Mouse (Mus musculus): Measurements from ENCODE around the gene Lmnb2. TPM values are rescaled to one million over a fixed set of nuclear protein-coding genes. Genes with fewer than 3 reads are reported as not detected.
A peak's percentile ranks its signal among the peaks of the same experiment; 100 is the strongest.

Gene Lmnb2
- polyA plus RNA-seq, 1 experiment from 2014 or later = 85.4 TPM

- Histone ChIP-seq H3K4me1 (peaks cover 30% of the 10 kb centered on the region), H3K9me3 (replicated peaks) (no peaks in the 10 kb centered on the region), H3K27me3 (ENCODE audit: low read depth, poor library complexity, severe bottlenecking) (no peaks in the 10 kb centered on the region), H3K27ac (no peak overlapping the region), H3K36me3 (peaks cover 80% of the 10 kb centered on the region), H3K4me3 (no peak overlapping the region; the same call in 1 of the 2 replicates)
- DNase-seq (ENCODE audit: low spot score) = no peak
- 94% methylated on average over 7 of the region's 8 CpGs for WGBS
These were observed 4.6 kb downstream of the Lmnb2 start for GRCm38 (mm10) chr10:80913364-80914011.

GRCm38 (mm10) chr10:80911891-80912290 is 6.2 kb downstream of the Lmnb2 start:
- no peak overlapping the region for H3K27ac ChIP-seq
- H3K9me3 ChIP-seq (replicated peaks) = no peaks in the 10 kb centered on the region
- DNase-seq (ENCODE audit: low spot score) = no peak
- H3K4me3 ChIP-seq = no peak overlapping the region
- H3K27me3 ChIP-seq (ENCODE audit: low read depth, poor library complexity, severe bottlenecking) = no peaks in the 10 kb centered on the region
- peaks cover 96% of the 10 kb centered on the region for H3K36me3 ChIP-seq
- H3K4me1 ChIP-seq = peaks cover 17% of the 10 kb centered on the region

GRCm38 (mm10) chr10:80911354-80911753 is 6.7 kb downstream of the Lmnb2 start:
- no peaks in the 10 kb centered on the region for H3K27me3 ChIP-seq (ENCODE audit: low read depth, poor library complexity, severe bottlenecking)
- DNase-seq (ENCODE audit: low spot score) = no peak
- H3K27ac ChIP-seq = no peak overlapping the region
- H3K36me3 ChIP-seq = peaks cover 96% of the 10 kb centered on the region
- 91% methylated on average over 4 of the region's 4 CpGs for WGBS
- no peak overlapping the region for H3K4me3 ChIP-seq
- H3K9me3 ChIP-seq (replicated peaks) = no peaks in the 10 kb centered on the region
- H3K4me1 ChIP-seq = peaks cover 12% of the 10 kb centered on the region

- DNase-seq (ENCODE audit: low spot score) = no peak
- 94% methylated on average over 22 of the region's 22 CpGs for WGBS
- Histone ChIP-seq H3K4me1 (0 out of 2 replicates have a peak, but pooled peaks cover 6% of the 10 kb centered on the region), H3K27ac (no peak overlapping the region), H3K36me3 (peaks cover 96% of the 10 kb centered on the region), H3K9me3 (replicated peaks) (no peaks in the 10 kb centered on the region), H3K27me3 (ENCODE audit: low read depth, poor library complexity, severe bottlenecking) (no peaks in the 10 kb centered on the region), H3K4me3 (no peak overlapping the region)
These were observed 8.5 kb downstream of the Lmnb2 start for GRCm38 (mm10) chr10:80909375-80910162.

- H3K9me3 ChIP-seq (replicated peaks) = no peaks in the 10 kb centered on the region
- 91% methylated on average over 11 of the region's 11 CpGs for WGBS
- no peak for DNase-seq (ENCODE audit: low spot score)
These were observed 13.3 kb downstream of the Lmnb2 start for GRCm38 (mm10) chr10:80904709-80905108.

GRCm38 (mm10) chr10:80904004-80904693 is 13.9 kb downstream of the Lmnb2 start:
- H3K36me3 ChIP-seq = peaks cover 84% of the 10 kb centered on the region
- no peaks in the 10 kb centered on the region for H3K9me3 ChIP-seq (replicated peaks)
- no peak overlapping the region for H3K27ac ChIP-seq
- no peaks in the 10 kb centered on the region for H3K27me3 ChIP-seq (ENCODE audit: low read depth, poor library complexity, severe bottlenecking)
- peaks cover 13% of the 10 kb centered on the region for H3K4me1 ChIP-seq
- WGBS = 91% methylated on average over 28 of the region's 28 CpGs
- H3K4me3 ChIP-seq = no peak overlapping the region
- no peak for DNase-seq (ENCODE audit: low spot score)

More at GRCm38 (mm10) chr10:80904709-80905108, 13.3 kb downstream of the Lmnb2 start:
- H3K4me1 ChIP-seq = peaks cover 7% of the 10 kb centered on the region
- H3K27me3 ChIP-seq (ENCODE audit: low read depth, poor library complexity, severe bottlenecking) = no peaks in the 10 kb centered on the region
- H3K4me3 ChIP-seq = no peak overlapping the region
- no peak overlapping the region for H3K27ac ChIP-seq
- H3K36me3 ChIP-seq = peaks cover 84% of the 10 kb centered on the region

GRCm38 (mm10) chr10:80903282-80903681 is 14.8 kb downstream of the Lmnb2 start:
- WGBS = 94% methylated on average over 10 of the region's 10 CpGs
- Histone ChIP-seq H3K27me3 (ENCODE audit: low read depth, poor library complexity, severe bottlenecking) (no peaks in the 10 kb centered on the region), H3K4me3 (no peak overlapping the region), H3K9me3 (replicated peaks) (no peaks in the 10 kb centered on the region), H3K4me1 (peaks cover 21% of the 10 kb centered on the region), H3K27ac (no peak overlapping the region), H3K36me3 (peaks cover 84% of the 10 kb centered on the region)
- DNase-seq (ENCODE audit: low spot score) = no peak

GRCm38 (mm10) chr10:80902273-80902940 is 15.6 kb downstream of the Lmnb2 start:
- peaks cover 29% of the 10 kb centered on the region for H3K4me1 ChIP-seq
- 0 out of 2 replicates have a peak, but pooled peaks cover 6% of the 10 kb centered on the region for H3K27me3 ChIP-seq (ENCODE audit: low read depth, poor library complexity, severe bottlenecking)
- H3K27ac ChIP-seq = no peak overlapping the region
- 92% methylated on average over 9 of the region's 9 CpGs for WGBS
- no peaks in the 10 kb centered on the region for H3K9me3 ChIP-seq (replicated peaks)
- no peak for DNase-seq (ENCODE audit: low spot score)
- H3K36me3 ChIP-seq = peaks cover 82% of the 10 kb centered on the region
- H3K4me3 ChIP-seq = no peak overlapping the region

- DNase-seq (ENCODE audit: low spot score) = no peak
- 88% methylated on average over 19 of the region's 19 CpGs for WGBS
These were observed 16.4 kb downstream of the Lmnb2 start for GRCm38 (mm10) chr10:80901409-80902272.

GRCm38 (mm10) chr10:80900318-80901247 is 17.5 kb downstream of the Lmnb2 start, which contains the start of gene Timm13:
TSS of gene Timm13 (minus strand) at chr10:80900969.
- H3K4me3 ChIP-seq = peak within 1 kb of the TSS; percentile 80
- under 1% methylated on average over 72 of the region's 72 CpGs for WGBS
- peaks cover 70% of the 10 kb centered on the region for H3K36me3 ChIP-seq

More at GRCm38 (mm10) chr10:80901409-80902272, 16.4 kb downstream of the Lmnb2 start:
- Histone ChIP-seq H3K36me3 (peaks cover 81% of the 10 kb centered on the region), H3K4me3 (peak overlapping the region; percentile 80), H3K4me1 (peaks cover 36% of the 10 kb centered on the region), H3K27ac (peak overlapping the region; percentile 66; the same call in 1 of the 2 replicates), H3K27me3 (ENCODE audit: low read depth, poor library complexity, severe bottlenecking) (0 out of 2 replicates have a peak, but pooled peaks cover 11% of the 10 kb centered on the region), H3K9me3 (replicated peaks) (no peaks in the 10 kb centered on the region)

More at GRCm38 (mm10) chr10:80900318-80901247, 17.5 kb downstream of the Lmnb2 start, which contains the start of gene Timm13:
- Histone ChIP-seq H3K27ac (peak within 1 kb of the TSS; percentile 88), H3K9me3 (replicated peaks) (no peaks in the 10 kb centered on the region), H3K4me1 (peaks cover 36% of the 10 kb centered on the region), H3K27me3 (ENCODE audit: low read depth, poor library complexity, severe bottlenecking) (0 out of 2 replicates have a peak, but pooled peaks cover 11% of the 10 kb centered on the region)
- DNase-seq (ENCODE audit: low spot score) = peak; percentile 96
